Mouse (Mus musculus) embryonic facial prominence, embryonic 12.5 days (tissue): ENCODE measurements around the gene Oit3. TPM values are rescaled to one million over a fixed set of nuclear protein-coding genes. Genes with fewer than 3 reads are reported as not detected.

Source experiments
- ATAC-seq: fragments of 200-750 bp; cut with Nextera tagmentation; 2 replicates; pipeline ENCODE4 v1.8.0; 2017; ENCODE audit not compliant: insufficient number of reproducible peaks, insufficient read depth, low FRiP score, low TSS enrichment
- H3K27ac ChIP-seq: fragments of 300-500 bp; sonication (generic); 2 replicates; pipeline ENCODE4 v1.5.1; 2016; ENCODE audit warnings: mild to moderate bottlenecking
- H3K27me3 ChIP-seq: fragments of 300-500 bp; sonication (generic); 2 replicates; pipeline ENCODE4 v1.6.1; 2016; ENCODE audit warnings: mild to moderate bottlenecking, moderate library complexity
- H3K36me3 ChIP-seq: fragments of 300-500 bp; sonication (generic); 2 replicates; pipeline ENCODE4 v1.6.1; 2016; ENCODE audit warnings: mild to moderate bottlenecking
- H3K4me1 ChIP-seq: fragments of 300-500 bp; sonication (generic); 2 replicates; pipeline ENCODE4 v1.6.1; 2016
- H3K4me2 ChIP-seq: fragments of 300-500 bp; sonication (generic); replicated peaks from 2 replicates; pipeline ENCODE4 v1.6.1; 2016; ENCODE audit warnings: mild to moderate bottlenecking, moderate library complexity
- H3K4me3 ChIP-seq: fragments of 300-500 bp; sonication (generic); 2 replicates; pipeline ENCODE4 v1.5.1; 2016; ENCODE audit warnings: mild to moderate bottlenecking
- H3K9ac ChIP-seq: fragments of 300-500 bp; sonication (generic); 2 replicates; pipeline ENCODE4 v1.6.1; 2016; ENCODE audit warnings: mild to moderate bottlenecking, moderate library complexity
- H3K9me3 ChIP-seq: fragments of 300-500 bp; sonication (generic); 2 replicates; pipeline ENCODE4 v1.6.1; 2016; ENCODE audit warnings: mild to moderate bottlenecking, moderate library complexity
- WGBS: fragments of 180-500 bp; shearing (Covaris S2); methylation state at CpG from one replicate; pipeline ENCODE4 v1.1.7; 2016; 5-methylcytosine and 5-hydroxymethylcytosine counted together
- polyA plus RNA-seq: library from polyadenylated mRNA; unstranded; fragments of >200 nt; fragmentation: Nextera tagmentation; extraction: Ambion mirVana; gene quantifications from 2 replicates; pipeline ENCODE4 v1.2.1, GENCODE M21; 2016

Gene Oit3
- polyA plus RNA-seq = 0.69 and 0.79 TPM in 2 replicates

DNA sequence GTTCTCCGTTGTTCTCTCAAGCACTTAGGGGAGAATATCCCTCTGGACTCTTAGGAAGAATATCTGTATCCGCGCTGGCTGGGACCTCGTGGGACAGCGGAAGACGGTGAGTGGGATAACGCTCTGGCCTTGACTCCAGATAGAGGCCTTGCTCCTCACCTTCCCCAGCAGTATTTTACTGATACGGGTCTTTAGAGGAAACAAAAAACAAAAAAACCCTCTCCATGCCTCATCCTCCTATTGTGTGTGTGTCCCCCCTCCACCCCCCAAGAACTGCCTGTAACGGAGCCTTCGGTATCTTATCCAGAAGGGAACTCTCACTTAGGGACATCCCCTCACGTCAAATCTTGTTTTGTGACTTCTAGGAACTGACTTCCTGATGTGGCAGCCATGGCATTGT lies at the start of gene Oit3:
Gene Oit3 (minus strand): TSS at position 44 of the 400 bp plus-strand sequence.
- 82% methylated on average over 11 of the region's 11 CpGs for WGBS
- H3K9me3 ChIP-seq = no peaks in the 10 kb centered on the region
- H3K27ac ChIP-seq = no peak within 1 kb of the TSS
- H3K9ac ChIP-seq = no peak within 1 kb of the TSS
- H3K4me1 ChIP-seq = peaks cover 3% of the 10 kb centered on the region; the same call in 1 of the 2 replicates
- no peak for ATAC-seq
- no peak within 1 kb of the TSS for H3K4me2 ChIP-seq
- no peak within 1 kb of the TSS for H3K4me3 ChIP-seq
- H3K27me3 ChIP-seq = no peaks in the 10 kb centered on the region
- no peaks in the 10 kb centered on the region for H3K36me3 ChIP-seq

DNA sequence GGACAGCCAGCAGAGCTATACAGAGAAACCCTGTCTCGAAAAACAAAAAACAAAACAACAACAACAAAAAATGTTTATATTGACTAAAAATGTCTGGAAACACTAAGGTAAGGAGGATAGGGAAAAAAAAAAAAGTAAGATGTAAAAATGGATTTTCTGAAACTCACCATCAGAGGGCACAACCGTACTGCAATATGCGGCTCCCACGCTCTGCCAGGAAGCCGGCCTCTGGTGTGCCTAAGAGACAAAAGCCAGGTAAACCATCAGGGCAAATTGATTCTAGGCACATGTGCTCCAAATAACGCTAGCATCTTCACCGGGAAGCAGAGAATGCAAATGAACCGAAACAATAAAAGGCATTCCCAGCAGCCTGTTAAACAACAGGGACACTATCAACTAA lies 49.3 kb upstream of the Oit3 start:
- Histone ChIP-seq H3K4me1 (no peaks in the 10 kb centered on the region), H3K9ac (no peak overlapping the region), H3K4me3 (no peak overlapping the region), H3K36me3 (no peaks in the 10 kb centered on the region), H3K27ac (no peak overlapping the region), H3K4me2 (no peak overlapping the region), H3K27me3 (no peaks in the 10 kb centered on the region), H3K9me3 (peaks cover 15% of the 10 kb centered on the region)
- WGBS = 85% methylated on average over 8 of the region's 8 CpGs
- ATAC-seq = no peak

GRCm38 (mm10) chr10:59489411-59489810 lies 47.8 kb upstream of the Oit3 start:
- Histone ChIP-seq H3K4me1 (no peaks in the 10 kb centered on the region), H3K4me3 (no peak overlapping the region), H3K27me3 (no peaks in the 10 kb centered on the region), H3K9me3 (peaks cover 15% of the 10 kb centered on the region), H3K4me2 (no peak overlapping the region), H3K9ac (no peak overlapping the region), H3K27ac (no peak overlapping the region), H3K36me3 (no peaks in the 10 kb centered on the region)
- WGBS = 100% methylated on average over 1 of the region's 1 CpGs
- no peak for ATAC-seq

GRCm38 (mm10) chr10:59487351-59487750 lies 45.8 kb upstream of the Oit3 start:
- ATAC-seq = no peak
- no peaks in the 10 kb centered on the region for H3K27me3 ChIP-seq
- WGBS = 85% methylated on average over 2 of the region's 2 CpGs

DNA sequence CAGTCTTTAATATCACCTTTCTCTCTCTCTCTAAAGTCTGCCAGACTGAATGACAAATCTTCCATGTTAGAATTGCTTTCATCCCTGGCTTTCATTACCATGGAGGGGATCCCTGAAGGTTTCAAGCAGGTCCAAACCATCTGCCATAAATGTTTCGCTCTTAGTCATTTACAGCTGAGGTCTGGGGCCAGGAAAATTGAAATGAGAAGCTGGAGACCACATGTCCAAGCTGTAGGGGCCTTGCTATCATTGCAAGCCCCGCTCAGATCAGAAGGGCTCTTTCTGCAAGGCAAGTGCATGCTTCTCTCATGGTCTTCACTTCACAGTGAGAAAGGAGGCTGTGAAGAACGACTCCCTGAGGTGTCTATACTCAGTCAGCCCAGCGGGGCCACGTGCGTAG lies 42.7 kb upstream of the Oit3 start:
- Histone ChIP-seq H3K4me3 (no peak overlapping the region), H3K27me3 (no peaks in the 10 kb centered on the region), H3K9ac (no peak overlapping the region), H3K4me1 (no peaks in the 10 kb centered on the region), H3K4me2 (no peak overlapping the region), H3K36me3 (no peaks in the 10 kb centered on the region), H3K9me3 (0 out of 2 replicates have a peak, but pooled peaks cover 2% of the 10 kb centered on the region), H3K27ac (no peak overlapping the region)
- ATAC-seq = no peak
- 69% methylated on average over 6 of the region's 6 CpGs for WGBS

More at GRCm38 (mm10) chr10:59487351-59487750, 45.8 kb upstream of the Oit3 start:
- H3K9me3 ChIP-seq = peaks cover 15% of the 10 kb centered on the region
- no peak overlapping the region for H3K27ac ChIP-seq
- no peaks in the 10 kb centered on the region for H3K4me1 ChIP-seq
- no peak overlapping the region for H3K4me2 ChIP-seq
- H3K9ac ChIP-seq = no peak overlapping the region
- no peak overlapping the region for H3K4me3 ChIP-seq
- H3K36me3 ChIP-seq = no peaks in the 10 kb centered on the region

DNA sequence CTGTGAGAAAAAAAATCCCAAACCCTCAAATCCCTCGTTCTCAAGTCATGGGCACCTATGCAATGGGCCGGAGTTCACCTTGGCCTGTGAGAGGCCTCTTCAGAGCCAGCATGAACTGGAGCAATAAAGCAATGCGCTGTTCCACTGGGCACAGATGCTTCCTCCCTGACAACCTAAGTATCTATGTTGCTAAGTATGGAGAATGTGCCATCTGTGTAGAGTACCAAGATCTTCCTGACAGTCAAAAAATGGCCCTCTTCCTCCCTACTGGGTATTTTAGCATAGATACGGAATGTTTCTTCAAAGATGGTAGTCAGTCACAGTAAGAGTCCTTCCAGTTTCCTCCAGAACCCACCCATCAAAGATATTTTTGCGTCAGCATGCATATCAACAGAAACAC lies 39.8 kb upstream of the Oit3 start:
- H3K9ac ChIP-seq = no peak overlapping the region
- H3K4me1 ChIP-seq = no peaks in the 10 kb centered on the region
- no peak for ATAC-seq

GRCm38 (mm10) chr10:59470451-59470850 lies 28.9 kb upstream of the Oit3 start:
- Histone ChIP-seq H3K27ac (no peak overlapping the region), H3K4me1 (peaks cover 13% of the 10 kb centered on the region), H3K4me3 (no peak overlapping the region), H3K36me3 (no peaks in the 10 kb centered on the region), H3K9me3 (no peaks in the 10 kb centered on the region), H3K9ac (no peak overlapping the region), H3K4me2 (no peak overlapping the region), H3K27me3 (no peaks in the 10 kb centered on the region)
- WGBS = 56% methylated on average over 5 of the region's 5 CpGs
- ATAC-seq = no peak

More for the DNA sequence above, 39.8 kb upstream of the Oit3 start:
- WGBS = 96% methylated on average over 5 of the region's 5 CpGs
- no peaks in the 10 kb centered on the region for H3K27me3 ChIP-seq
- no peak overlapping the region for H3K4me2 ChIP-seq
- peaks cover 4% of the 10 kb centered on the region; the same call in 1 of the 2 replicates for H3K9me3 ChIP-seq
- no peak overlapping the region for H3K27ac ChIP-seq
- H3K36me3 ChIP-seq = no peaks in the 10 kb centered on the region
- H3K4me3 ChIP-seq = no peak overlapping the region

GRCm38 (mm10) chr10:59467297-59467696 lies 25.7 kb upstream of the Oit3 start:
- WGBS = 84% methylated on average over 12 of the region's 12 CpGs
- no peak for ATAC-seq

DNA sequence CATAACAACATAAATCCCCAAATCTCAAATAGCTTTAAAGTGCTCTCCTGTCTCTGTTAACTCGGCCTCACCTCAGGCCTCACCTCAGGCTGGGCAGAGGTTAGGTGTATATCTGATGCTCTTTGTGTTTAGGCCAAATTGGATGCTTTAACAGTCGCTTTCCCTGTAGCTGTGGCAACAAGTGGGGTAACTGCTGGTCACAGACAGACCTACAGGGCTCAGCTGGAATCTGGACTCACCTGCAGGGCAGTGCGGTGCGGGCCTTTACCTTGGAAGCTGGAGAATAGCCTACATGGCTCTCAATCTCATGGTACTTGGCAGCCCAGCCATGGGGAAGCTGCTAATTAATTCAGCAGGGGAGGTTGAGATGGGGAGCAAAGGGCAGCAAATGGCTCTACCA lies 25.0 kb upstream of the Oit3 start:
- no peaks in the 10 kb centered on the region for H3K27me3 ChIP-seq
- no peak overlapping the region for H3K9ac ChIP-seq
- 53% methylated on average over 4 of the region's 4 CpGs for WGBS
- no peak overlapping the region for H3K4me2 ChIP-seq
- H3K27ac ChIP-seq = no peak overlapping the region
- H3K36me3 ChIP-seq = no peaks in the 10 kb centered on the region
- H3K4me3 ChIP-seq = no peak overlapping the region
- H3K9me3 ChIP-seq = no peaks in the 10 kb centered on the region
- ATAC-seq = no peak
- H3K4me1 ChIP-seq = peaks cover 13% of the 10 kb centered on the region

More at GRCm38 (mm10) chr10:59467297-59467696, 25.7 kb upstream of the Oit3 start:
- Histone ChIP-seq H3K9ac (no peak overlapping the region), H3K27me3 (no peaks in the 10 kb centered on the region), H3K4me3 (no peak overlapping the region), H3K36me3 (no peaks in the 10 kb centered on the region), H3K4me1 (peaks cover 13% of the 10 kb centered on the region), H3K27ac (no peak overlapping the region), H3K9me3 (no peaks in the 10 kb centered on the region), H3K4me2 (no peak overlapping the region)

DNA sequence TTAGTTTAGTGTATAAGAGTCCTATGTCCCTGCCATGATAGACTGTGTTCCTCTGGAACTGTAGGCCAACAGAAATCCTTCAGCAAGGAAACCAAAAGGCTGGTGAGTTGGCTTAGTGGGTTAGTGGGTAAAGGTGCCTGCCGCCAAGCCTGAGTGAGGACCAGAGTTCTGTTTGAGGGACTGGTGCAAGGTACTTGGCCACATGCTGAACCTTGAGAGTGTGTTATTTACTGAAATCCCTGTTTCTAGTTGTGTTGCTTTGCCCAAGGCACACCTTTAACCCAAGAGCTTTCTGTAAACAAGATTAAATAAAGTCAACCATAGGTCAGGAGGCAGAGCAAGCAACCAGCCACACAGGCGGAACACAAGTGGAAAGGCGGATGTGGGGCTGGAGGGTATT lies 24.0 kb upstream of the Oit3 start:
- H3K36me3 ChIP-seq = no peaks in the 10 kb centered on the region
- no peak overlapping the region for H3K9ac ChIP-seq
- no peak overlapping the region for H3K4me3 ChIP-seq
- H3K27me3 ChIP-seq = no peaks in the 10 kb centered on the region
- no peaks in the 10 kb centered on the region for H3K9me3 ChIP-seq
- WGBS = 62% methylated on average over 3 of the region's 3 CpGs
- no peak overlapping the region for H3K4me2 ChIP-seq
- no peak for ATAC-seq
- no peak overlapping the region for H3K27ac ChIP-seq
- peaks cover 13% of the 10 kb centered on the region for H3K4me1 ChIP-seq

DNA sequence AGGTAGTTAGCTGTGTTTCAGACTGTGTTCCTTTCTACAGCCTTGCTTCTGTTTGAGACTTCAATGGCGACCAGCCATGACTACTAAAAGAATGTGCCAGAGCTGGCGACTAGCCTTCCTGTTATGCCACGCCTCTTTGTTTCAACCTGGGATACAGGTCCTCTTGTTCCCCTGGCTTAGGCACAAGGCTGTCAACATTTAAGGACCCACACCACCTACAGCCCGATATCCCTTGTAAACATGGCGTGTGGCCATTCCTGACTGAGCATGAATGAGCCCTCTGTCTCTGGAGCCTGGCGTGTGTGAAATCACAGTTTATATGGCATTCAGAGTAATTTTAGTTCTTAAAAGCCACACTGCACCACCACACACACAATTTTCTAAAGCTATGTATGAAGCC lies 20.7 kb upstream of the Oit3 start:
- no peak overlapping the region for H3K4me3 ChIP-seq
- no peak overlapping the region for H3K27ac ChIP-seq
- no peak overlapping the region for H3K9ac ChIP-seq
- H3K4me2 ChIP-seq = no peak overlapping the region
- H3K4me1 ChIP-seq = peaks cover 13% of the 10 kb centered on the region
- H3K9me3 ChIP-seq = no peaks in the 10 kb centered on the region
- WGBS = 83% methylated on average over 6 of the region's 6 CpGs
- H3K27me3 ChIP-seq = no peaks in the 10 kb centered on the region
- no peaks in the 10 kb centered on the region for H3K36me3 ChIP-seq
- ATAC-seq = no peak

DNA sequence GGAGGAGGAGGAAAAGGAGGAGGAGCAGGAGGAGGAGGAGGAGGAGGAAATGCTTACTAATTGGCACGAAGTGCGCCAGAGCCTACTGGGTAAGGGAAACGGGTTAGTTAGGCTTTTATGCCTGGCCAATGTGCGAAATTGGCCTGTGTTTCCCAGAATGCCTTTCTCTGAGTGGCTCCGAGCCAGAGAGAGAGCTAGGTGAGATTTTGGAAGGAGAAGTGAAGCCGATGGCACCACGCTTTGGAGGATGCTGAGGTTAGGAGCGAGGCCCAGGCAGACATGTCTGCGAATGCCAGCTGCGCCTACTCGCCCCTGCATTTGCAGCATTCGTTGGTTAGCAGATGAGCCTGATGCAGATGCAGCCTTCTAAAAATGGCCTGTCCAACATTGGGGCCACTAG lies 18.2 kb upstream of the Oit3 start:
- H3K9ac ChIP-seq = no peak overlapping the region
- 81% methylated on average over 12 of the region's 12 CpGs for WGBS

GRCm38 (mm10) chr10:59454631-59455030 lies 13.1 kb upstream of the Oit3 start:
- H3K27ac ChIP-seq = no peak overlapping the region
- no peaks in the 10 kb centered on the region for H3K4me1 ChIP-seq
- ATAC-seq = no peak
- no peak overlapping the region for H3K4me2 ChIP-seq
- H3K36me3 ChIP-seq = no peaks in the 10 kb centered on the region
- H3K9me3 ChIP-seq = no peaks in the 10 kb centered on the region
- no peaks in the 10 kb centered on the region for H3K27me3 ChIP-seq
- 91% methylated on average over 15 of the region's 15 CpGs for WGBS
- H3K9ac ChIP-seq = no peak overlapping the region
- no peak overlapping the region for H3K4me3 ChIP-seq

More for the DNA sequence above, 18.2 kb upstream of the Oit3 start:
- Histone ChIP-seq H3K4me2 (no peak overlapping the region), H3K4me3 (no peak overlapping the region), H3K27me3 (no peaks in the 10 kb centered on the region), H3K27ac (no peak overlapping the region), H3K36me3 (no peaks in the 10 kb centered on the region), H3K9me3 (no peaks in the 10 kb centered on the region), H3K4me1 (no peaks in the 10 kb centered on the region)
- no peak for ATAC-seq
